Mouse (Mus musculus) CH12.LX (cell line): ENCODE measurements at regions not wholly inside any gene's neighbourhood (a gene's known extent, or its start where the extent isn't known, plus 50 kb on each side); places are given as distances from the start of the nearest gene placed in this dataset.

ENCODE experiments used
- DNase-seq: peaks from one replicate; pipeline ENCODE4 v3.0.0-alpha.2; 2013; ENCODE audit errors: extremely low read depth
- H3K27ac ChIP-seq: 2 replicates; pipeline ENCODE4 v1.5.1; 2012; ENCODE audit warnings: low read depth, mild to moderate bottlenecking, control low read depth, moderate library complexity; ENCODE audit not compliant: insufficient read depth
- H3K27me3 ChIP-seq: replicated peaks from 2 replicates; pipeline ENCODE3; 2012; ENCODE audit warnings: inconsistent platforms
- H3K36me3 ChIP-seq, 2 experiments: replicated peaks in 1 of 2; 2 replicates each; pipeline versions ENCODE3 to v1.6.1; 2012; ENCODE audit warnings: inconsistent platforms in 1 of 2, low read length in 1 of 2, mild to moderate bottlenecking in 1 of 2, mixed read lengths in 1 of 2, moderate library complexity in 1 of 2; ENCODE audit not compliant: control insufficient read depth in 1 of 2, insufficient read depth in 1 of 2
- H3K4me1 ChIP-seq, 2 experiments: 2 replicates each; pipeline ENCODE4 v1.6.1; 2012; ENCODE audit warnings: inconsistent platforms in 1 of 2, moderate library complexity in 1 of 2; ENCODE audit not compliant: insufficient read depth in 2 of 2, control insufficient read depth in 1 of 2
- H3K4me2 ChIP-seq: 2 replicates; pipeline ENCODE4 v1.6.1; 2012; ENCODE audit warnings: low read depth, mild to moderate bottlenecking, control low read depth; ENCODE audit not compliant: poor library complexity, insufficient read depth, severe bottlenecking
- H3K4me3 ChIP-seq, 3 experiments: fragments of 150-350 bp in 1 of 3; sonication (generic) in 1 of 3; replicated peaks in 1 of 3; 2 replicates each; pipeline versions ENCODE3 to v1.5.1; 2011 to 2012; ENCODE audit warnings: low read depth in 2 of 3, low read length in 2 of 3, mild to moderate bottlenecking in 2 of 3, moderate library complexity in 2 of 3, control low read depth in 1 of 3, improper control_type of control experiment in 1 of 3, inconsistent platforms in 1 of 3, mixed read lengths in 1 of 3; ENCODE audit not compliant: poor library complexity in 1 of 3
- H3K79me2 ChIP-seq: replicated peaks from 2 replicates; pipeline ENCODE4 v1.6.1; 2012; ENCODE audit warnings: mild to moderate bottlenecking, moderate library complexity; ENCODE audit not compliant: control insufficient read depth, poor library complexity, insufficient read depth, severe bottlenecking; ENCODE audit errors: extremely low read depth
- H3K9ac ChIP-seq: 2 replicates; pipeline ENCODE4 v1.6.1; 2012; ENCODE audit warnings: low read depth, mild to moderate bottlenecking, control low read depth, moderate library complexity; ENCODE audit not compliant: insufficient read depth
- H3K9me3 ChIP-seq: replicated peaks from 2 replicates; pipeline ENCODE3; 2012; ENCODE audit warnings: low read length, inconsistent platforms, mixed read lengths
- CHD1 ChIP-seq: IDR thresholded peaks from 2 replicates; pipeline ENCODE4 v1.6.1; 2012; ENCODE audit warnings: low read depth, low read length, improper control_type of control experiment, inconsistent platforms
- CHD2 ChIP-seq: IDR thresholded peaks from 2 replicates; pipeline ENCODE4 v1.6.1; 2011; ENCODE audit warnings: low read length, improper control_type of control experiment
- E2F4 ChIP-seq: IDR thresholded peaks from 2 replicates; pipeline ENCODE4 v1.6.1; 2011; ENCODE audit warnings: low read depth, low read length, improper control_type of control experiment; ENCODE audit not compliant: insufficient replicate concordance
- HCFC1 ChIP-seq: IDR thresholded peaks from 2 replicates; pipeline ENCODE4 v1.6.1; 2012; ENCODE audit warnings: low read depth, mild to moderate bottlenecking, inconsistent platforms, low read length, improper control_type of control experiment
- MAFK ChIP-seq: IDR thresholded peaks from 2 replicates; pipeline ENCODE4 v1.6.1; 2011; ENCODE audit warnings: low read length, improper control_type of control experiment; ENCODE audit not compliant: insufficient replicate concordance
- MAX ChIP-seq: IDR thresholded peaks from 2 replicates; pipeline ENCODE4 v1.6.1; 2011; ENCODE audit warnings: low read length, improper control_type of control experiment
- MAZ ChIP-seq: IDR thresholded peaks from 2 replicates; pipeline ENCODE4 v1.6.1; 2012; ENCODE audit warnings: low read depth, mild to moderate bottlenecking, inconsistent platforms, low read length, improper control_type of control experiment, moderate library complexity
- MEF2A ChIP-seq: IDR thresholded peaks from 2 replicates; pipeline ENCODE4 v1.6.1; 2014; ENCODE audit warnings: low read depth, mild to moderate bottlenecking, inconsistent platforms, low read length, improper control_type of control experiment, borderline replicate concordance
- POLR2A ChIP-seq: IDR thresholded peaks from 2 replicates; pipeline ENCODE4 v1.6.1; 2011; ENCODE audit warnings: low read depth, mild to moderate bottlenecking, improper control_type of control experiment, low read length
- POLR2AphosphoS2 ChIP-seq: IDR thresholded peaks from 2 replicates; pipeline ENCODE4 v1.6.1; 2011; ENCODE audit warnings: low read depth, low read length, improper control_type of control experiment
- RCOR1 ChIP-seq: conservative IDR thresholded peaks from 2 replicates; pipeline ENCODE4 v1.6.1; 2012; ENCODE audit warnings: low read depth, mild to moderate bottlenecking, inconsistent platforms, low read length, improper control_type of control experiment
- SMC3 ChIP-seq: IDR thresholded peaks from 2 replicates; pipeline ENCODE4 v1.6.1; 2011; ENCODE audit warnings: low read depth, low read length, improper control_type of control experiment
- TBP ChIP-seq: conservative IDR thresholded peaks from 2 replicates; pipeline ENCODE4 v1.6.1; 2011; ENCODE audit warnings: low read depth, low read length, improper control_type of control experiment
- UBTF ChIP-seq: IDR thresholded peaks from 2 replicates; pipeline ENCODE4 v1.6.1; 2012; ENCODE audit warnings: low read depth, mild to moderate bottlenecking, inconsistent platforms, low read length, improper control_type of control experiment, moderate library complexity
- USF1 ChIP-seq: IDR thresholded peaks from 2 replicates; pipeline ENCODE4 v1.6.1; 2014; ENCODE audit warnings: low read depth, mild to moderate bottlenecking, inconsistent platforms, low read length, improper control_type of control experiment
- ZMIZ1 ChIP-seq: IDR thresholded peaks from 2 replicates; pipeline ENCODE4 v1.6.1; 2012; ENCODE audit warnings: low read depth, mild to moderate bottlenecking, inconsistent platforms, low read length, improper control_type of control experiment
- dilution Hi-C: fragments of 300-500 bp; cut with MboI; formaldehyde crosslinking; loops from 2 replicates; pipeline ENCODE4 v1.14.3; 2020; ENCODE audit warnings: low sequenced_read_pairs; ENCODE audit not compliant: extremely low pct_unique_long_range_greater_than_20kb, extremely low pct_ligation_motif_present
- in situ Hi-C: fragments of 300-500 bp; cut with MboI; formaldehyde crosslinking; loops from 3 replicates; pipeline ENCODE4 v1.14.3; 2019; ENCODE audit warnings: low sequenced_read_pairs, low pct_ligation_motif_present, low pct_unique_long_range_greater_than_20kb, mixed read lengths

GRCm38 (mm10) chr6:116980349-116980995, 187.9 kb upstream of the Cxcl12 start:
- DNase-seq = no peak
- Histone ChIP-seq H3K79me2 (no peaks in the 10 kb centered on the region), H3K4me1 (no peaks in the 10 kb centered on the region), H3K9ac (no peak overlapping the region), H3K4me2 (no peak overlapping the region), H3K27me3 (peaks cover 17% of the 10 kb centered on the region), H3K27ac (no peak overlapping the region), H3K4me3 (no peak overlapping the region), H3K36me3 (no peaks in the 10 kb centered on the region), H3K9me3 (no peaks in the 10 kb centered on the region)
- dilution Hi-C loops (no loop called here), in situ Hi-C loops (no loop called here)
- 0 out of 2 replicates have a peak, but pooled peaks have one; percentile 45 for TF ChIP-seq MAFK
- no peak for TF ChIP-seq RCOR1

GRCm38 (mm10) chr6:116985147-116985737, 183.1 kb upstream of the Cxcl12 start:
- dilution Hi-C loops = no loop called here

DNA sequence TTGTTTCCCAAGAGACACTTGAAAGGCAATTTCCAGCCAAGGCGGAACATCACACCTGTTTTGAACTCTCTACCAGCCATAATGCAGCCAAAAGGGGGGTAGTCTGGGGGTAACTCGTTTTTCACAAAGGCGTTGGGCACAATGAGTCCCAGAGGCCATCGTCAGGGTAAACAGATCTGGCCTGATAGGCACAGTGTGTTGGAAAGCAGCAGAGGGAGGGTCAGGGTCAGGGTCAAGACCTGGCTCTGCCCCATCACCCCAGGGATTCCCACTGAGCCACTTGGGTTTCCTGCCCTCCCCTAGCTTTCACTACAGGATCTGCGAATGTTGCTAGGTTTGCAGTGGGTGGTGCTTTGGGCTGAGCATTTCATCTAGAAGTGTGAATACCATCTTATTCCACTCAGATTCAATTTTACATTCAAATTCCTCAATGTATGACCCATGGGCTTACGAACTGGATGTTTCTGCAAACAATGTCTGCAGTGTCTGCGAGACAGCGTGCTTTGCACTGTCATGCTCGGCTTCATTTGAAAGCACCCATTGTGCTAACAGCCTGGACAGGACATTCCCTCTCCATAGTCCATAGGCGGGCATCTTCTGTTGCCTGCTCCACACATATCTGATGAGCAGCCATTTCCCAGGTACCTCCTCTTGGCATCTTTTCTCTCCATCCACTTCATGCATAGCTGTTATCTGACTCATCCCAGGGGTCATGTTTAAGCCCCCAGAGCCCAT, 181.9 kb upstream of the Cxcl12 start:
- H3K4me1 ChIP-seq = peaks cover 0 to 5% of the 10 kb centered on the region in 2 experiments; a peak in 2 of 4 replicates
- H3K4me2 ChIP-seq = no peak overlapping the region
- no peaks in the 10 kb centered on the region for H3K9me3 ChIP-seq
- H3K27me3 ChIP-seq = peaks cover 21% of the 10 kb centered on the region
- no peaks in the 10 kb centered on the region for H3K79me2 ChIP-seq
- H3K4me3 ChIP-seq = no peak overlapping the region
- in situ Hi-C loops = no loop called here
- no peaks in the 10 kb centered on the region for H3K36me3 ChIP-seq
- H3K27ac ChIP-seq = no peak overlapping the region
- TF ChIP-seq CHD1 (no peak), POLR2AphosphoS2 (no peak), UBTF (no peak), CHD2 (no peak), MAX (no peak), MEF2A (no peak), TBP (no peak), POLR2A (no peak), E2F4 (no peak)
- no peak overlapping the region for H3K9ac ChIP-seq
- no peak for DNase-seq
- dilution Hi-C loops = no loop called here

More at GRCm38 (mm10) chr6:116985147-116985737, 183.1 kb upstream of the Cxcl12 start:
- Histone ChIP-seq H3K27me3 (peaks cover 21% of the 10 kb centered on the region), H3K4me3 (no peak overlapping the region), H3K4me1 (peaks cover 0 to 5% of the 10 kb centered on the region in 2 experiments; a peak in 2 of 4 replicates), H3K36me3 (no peaks in the 10 kb centered on the region), H3K9me3 (no peaks in the 10 kb centered on the region), H3K27ac (no peak overlapping the region), H3K79me2 (no peaks in the 10 kb centered on the region), H3K4me2 (no peak overlapping the region), H3K9ac (no peak overlapping the region)
- in situ Hi-C loops = no loop called here
- DNase-seq = no peak
- no peak for TF ChIP-seq CHD1
- no peak for TF ChIP-seq RCOR1
- no peak for TF ChIP-seq POLR2AphosphoS2
- TF ChIP-seq MAZ = no peak
- TF ChIP-seq TBP = no peak
- no peak for TF ChIP-seq ZMIZ1
- TF ChIP-seq USF1 = no peak
- TF ChIP-seq HCFC1 = no peak
- no peak for TF ChIP-seq SMC3
